Mouse (Mus musculus): Measurements from ENCODE around the gene Mon2. TPM values are rescaled to one million over a fixed set of nuclear protein-coding genes. Genes with fewer than 3 reads are reported as not detected.
A peak's percentile ranks its signal among the peaks of the same experiment; 100 is the strongest.

The Mon2 gene
- total RNA-seq, 2 experiments from 2014 or later = 90.8 to 92.6 TPM

- no peak for DNase-seq (ENCODE audit: low spot score in 2 of 2)
These were observed 81.8 kb downstream of the Mon2 start for GRCm38 (mm10) chr10:122994402-122995107.

DNA sequence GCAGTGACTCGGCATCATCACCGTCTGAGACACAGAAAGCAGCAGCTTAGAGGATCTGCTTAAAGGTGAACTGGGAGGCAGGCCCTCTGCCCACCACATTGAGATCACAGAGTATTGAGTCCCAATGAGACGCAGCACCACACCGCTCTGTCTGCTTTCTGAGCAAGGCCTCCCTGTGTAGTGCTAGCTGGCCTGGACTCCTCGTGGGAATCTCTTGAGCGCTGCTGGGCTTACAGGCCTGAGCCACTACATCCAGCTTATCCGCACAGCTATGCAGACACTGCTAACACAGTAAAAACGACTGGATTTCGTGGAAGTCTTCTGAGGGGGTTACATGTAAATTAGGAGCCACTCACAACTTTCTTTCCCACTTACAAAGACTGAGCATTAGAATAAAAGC is 84.7 kb downstream of the Mon2 start:
- no peak for DNase-seq (ENCODE audit: low spot score in 2 of 2)

DNA sequence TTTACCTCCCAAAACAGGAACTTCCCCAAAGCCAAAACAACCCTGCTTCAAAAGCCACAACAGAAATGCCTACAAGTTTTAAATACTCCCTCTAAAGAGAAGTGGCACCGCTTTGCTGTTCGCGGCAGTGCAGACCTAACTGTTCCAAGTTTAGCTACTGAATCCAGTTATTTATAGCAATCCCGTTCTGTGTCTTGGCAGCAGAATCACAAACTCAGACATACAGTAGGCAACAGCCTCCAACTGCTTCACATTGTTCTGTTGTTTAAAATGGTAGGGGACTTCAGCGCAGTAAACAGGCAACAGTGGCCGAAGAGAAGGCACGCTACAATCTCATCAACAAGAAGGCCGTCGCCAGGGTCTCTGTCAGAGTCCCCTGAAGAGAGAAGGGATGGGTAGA is 85.3 kb downstream of the Mon2 start:
- DNase-seq (ENCODE audit: low spot score in 2 of 2) = peak; percentile 36 to 68

GRCm38 (mm10) chr10:122990606-122991005 is 85.7 kb downstream of the Mon2 start:
- no peak for DNase-seq (ENCODE audit: low spot score in 2 of 2)

DNA sequence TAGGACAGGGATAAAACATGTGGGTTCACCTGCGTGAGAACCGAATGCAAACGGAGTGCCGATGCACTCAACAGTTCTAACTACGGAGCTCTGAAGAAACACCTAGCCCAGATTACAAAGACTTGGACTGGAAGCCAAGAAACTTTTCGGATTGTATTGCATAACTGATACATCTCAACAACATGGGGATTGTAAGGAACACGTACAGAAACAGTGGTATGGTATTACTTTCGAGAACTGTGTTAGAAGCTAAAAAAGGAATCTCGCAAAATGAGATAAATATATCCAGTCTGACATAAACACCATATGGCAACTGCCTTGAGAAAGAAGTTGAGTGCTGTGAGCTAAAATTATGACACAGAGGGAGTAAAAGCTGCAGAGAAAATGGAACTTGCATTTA is 86.4 kb downstream of the Mon2 start:
- no peak for DNase-seq (ENCODE audit: low spot score in 2 of 2)

DNA sequence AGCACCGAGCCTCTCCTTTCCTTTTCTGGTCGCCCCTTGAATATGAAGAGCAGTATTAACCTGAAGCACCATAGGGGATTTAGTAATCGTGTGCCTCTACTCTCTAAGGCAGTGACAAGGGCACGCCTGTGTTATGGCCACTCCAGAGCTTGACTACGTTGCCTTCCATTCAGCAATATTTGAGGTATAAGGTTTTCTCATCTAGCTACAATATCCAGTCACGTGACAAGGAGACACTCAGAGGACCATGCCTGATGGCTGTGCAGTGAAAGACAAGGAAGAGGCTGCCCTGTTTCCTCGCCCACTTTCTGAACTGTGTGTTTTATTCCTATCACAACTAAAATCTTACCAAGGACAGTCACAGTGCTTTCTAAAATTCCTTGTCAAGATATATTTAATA is 87.9 kb downstream of the Mon2 start:
- DNase-seq (ENCODE audit: low spot score in 2 of 2) = no peak

DNA sequence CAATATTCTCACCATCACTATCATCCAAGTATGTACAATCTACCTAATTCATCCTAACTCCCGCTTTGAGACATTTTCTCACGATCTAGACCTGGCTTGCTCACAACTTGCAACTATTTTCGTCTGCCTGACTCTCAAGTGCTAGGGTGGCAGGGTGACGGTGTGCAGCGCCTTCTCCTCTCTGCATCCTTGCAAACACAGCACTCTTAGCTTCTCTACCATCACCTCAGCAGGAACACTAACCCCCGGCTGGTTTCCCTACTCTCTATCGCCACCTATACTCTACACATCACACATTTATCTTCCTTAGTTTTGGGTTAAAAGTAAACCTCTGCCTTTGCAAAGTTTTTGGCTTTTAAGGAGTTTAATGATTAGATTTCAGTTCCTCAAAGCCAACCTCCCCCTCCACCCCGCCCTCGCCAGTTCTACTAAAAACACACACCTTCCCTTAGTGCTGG is 88.6 kb downstream of the Mon2 start:
- DNase-seq (ENCODE audit: low spot score in 2 of 2) = peak in 1 of 2 experiments; percentile 62

DNA sequence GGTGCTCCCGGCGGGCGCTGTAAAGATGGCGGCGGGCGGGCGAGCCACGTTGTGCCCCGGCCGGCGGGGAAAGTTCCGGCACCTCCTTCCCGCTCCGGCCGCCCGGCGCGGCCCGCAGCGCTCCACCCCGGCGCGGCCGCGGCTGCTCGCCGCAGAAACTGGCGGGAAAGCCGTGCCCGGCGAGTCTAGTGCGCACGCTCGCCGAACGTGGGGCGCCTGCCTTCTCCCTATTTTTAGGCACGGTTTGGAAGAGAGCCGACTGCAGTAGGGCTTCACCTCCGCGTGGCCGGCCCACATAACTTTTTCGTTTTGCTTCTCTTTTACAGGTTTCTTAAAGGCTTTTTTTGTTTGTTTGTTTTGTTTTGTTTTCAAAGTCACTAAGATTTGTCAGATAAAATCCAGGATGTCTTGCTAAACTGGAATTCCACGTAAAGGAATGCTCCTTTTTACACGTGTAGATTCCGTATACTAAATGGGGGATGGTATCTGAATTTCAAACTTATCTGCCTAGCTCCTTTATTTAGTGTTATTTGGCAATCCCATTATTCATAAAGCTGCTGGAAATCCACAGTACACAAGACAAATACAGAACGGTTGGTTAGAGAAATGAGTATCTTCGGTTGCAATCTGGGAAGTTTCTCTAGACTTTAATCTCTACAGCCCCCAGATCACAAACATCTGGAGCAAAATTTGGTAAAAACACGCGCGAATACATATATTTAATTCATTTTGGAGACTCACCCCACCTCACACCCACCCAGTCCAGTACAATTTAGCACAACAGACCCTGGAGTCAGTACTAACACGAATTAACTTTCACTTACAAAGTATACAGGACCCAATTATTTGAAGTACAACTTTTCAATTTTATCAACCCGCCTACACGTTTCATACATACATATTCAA is 89.7 kb downstream of the Mon2 start:
- peak; percentile 71 to 81 for DNase-seq (ENCODE audit: low spot score in 2 of 2)

GRCm38 (mm10) chr10:122985515-122986319 is 90.6 kb downstream of the Mon2 start:
- DNase-seq (ENCODE audit: low spot score in 2 of 2) = peak; percentile 55 to 82

GRCm38 (mm10) chr10:122985252-122985514 is 91.1 kb downstream of the Mon2 start:
- peak in 1 of 2 experiments; percentile 49 for DNase-seq (ENCODE audit: low spot score in 2 of 2)

GRCm38 (mm10) chr10:122984531-122985251 is 91.6 kb downstream of the Mon2 start:
- no peak for DNase-seq (ENCODE audit: low spot score in 2 of 2)

GRCm38 (mm10) chr10:122983579-122984530 is 92.5 kb downstream of the Mon2 start:
- DNase-seq (ENCODE audit: low spot score in 2 of 2) = no peak

GRCm38 (mm10) chr10:122982909-122983578 is 93.3 kb downstream of the Mon2 start:
- DNase-seq (ENCODE audit: low spot score in 2 of 2) = peak in 1 of 2 experiments; percentile 31

DNA sequence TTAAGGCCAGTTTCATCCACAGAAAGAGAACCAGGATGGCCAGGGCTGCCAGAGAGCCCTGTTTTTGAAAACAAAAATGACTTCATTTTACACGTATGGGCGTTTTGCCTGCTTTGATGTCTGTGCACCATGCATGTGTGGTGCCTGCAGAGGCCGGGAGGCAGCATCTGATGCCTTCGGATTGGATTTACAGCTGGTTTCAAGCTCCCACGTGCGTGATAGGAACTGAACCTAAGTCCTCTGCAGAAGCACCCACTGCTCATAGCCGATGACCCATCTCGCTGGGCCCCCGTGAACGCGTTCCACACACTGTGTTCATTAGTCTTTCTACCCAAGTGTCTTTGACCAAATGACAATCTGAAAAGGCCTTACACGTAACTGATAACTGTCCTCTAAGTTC is 96.2 kb downstream of the Mon2 start:
- no peak for DNase-seq (ENCODE audit: low spot score in 2 of 2)

DNA sequence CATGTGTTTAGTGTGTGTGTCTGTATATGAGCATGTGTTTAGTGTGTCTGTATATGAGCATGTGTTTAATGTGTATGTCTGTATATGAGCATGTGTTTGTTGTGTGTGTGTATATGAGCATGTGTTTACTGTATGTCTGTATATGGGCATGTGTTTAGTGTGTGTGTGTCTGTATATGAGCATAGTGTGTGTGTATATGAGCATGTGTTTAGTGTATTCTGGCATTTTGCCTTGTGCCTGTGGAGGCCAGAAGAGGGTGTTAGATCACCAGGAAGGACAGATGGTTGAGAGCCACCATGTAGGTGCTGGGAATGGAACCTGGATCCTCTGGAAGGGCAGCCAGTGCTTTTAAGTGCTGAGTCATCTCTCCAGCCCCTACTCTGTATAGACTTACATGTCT is 96.9 kb downstream of the Mon2 start:
- DNase-seq (ENCODE audit: low spot score in 2 of 2) = no peak

GRCm38 (mm10) chr10:122976038-122976437 is 100.3 kb downstream of the Mon2 start:
- DNase-seq (ENCODE audit: low spot score in 2 of 2) = no peak

DNA sequence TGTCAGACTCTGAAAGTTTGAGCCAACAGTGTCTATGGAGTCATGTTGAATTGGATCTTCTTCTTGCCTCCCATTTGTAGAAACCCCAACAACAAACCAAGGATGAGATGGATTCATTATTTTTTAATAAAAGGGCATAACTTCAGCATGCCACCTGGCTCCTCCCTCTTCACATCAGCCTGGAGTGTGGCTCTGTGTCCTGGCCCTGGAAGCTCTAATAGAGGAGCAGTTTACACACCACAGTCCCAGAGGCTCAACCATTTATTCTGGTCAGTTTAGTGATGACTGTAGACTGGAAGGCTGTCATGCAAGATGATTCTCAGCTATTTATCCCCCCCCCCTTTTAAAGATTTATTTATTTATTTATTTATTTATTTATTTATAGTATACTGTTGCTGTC is 103.1 kb downstream of the Mon2 start:
- DNase-seq (ENCODE audit: low spot score in 2 of 2) = no peak

DNA sequence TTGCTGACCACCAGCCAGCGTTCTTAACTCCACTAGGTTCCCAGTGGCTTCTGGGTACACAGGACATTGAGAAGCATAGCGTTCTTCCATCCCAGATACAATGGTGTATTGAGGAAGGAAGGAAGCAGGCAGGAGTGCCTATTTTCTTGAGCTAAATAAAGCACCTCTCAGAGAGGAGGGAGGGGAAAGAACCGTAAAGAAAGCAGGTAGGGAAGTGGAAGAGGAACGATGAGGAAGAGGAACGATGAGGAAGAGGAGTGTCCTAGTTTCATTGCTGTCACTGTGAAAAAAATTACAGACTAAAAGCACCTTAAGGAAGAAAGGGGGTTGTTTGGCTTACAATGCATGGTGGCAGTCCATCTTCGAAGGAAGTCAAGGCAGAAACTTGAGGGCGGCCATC is 106.1 kb downstream of the Mon2 start:
- no peak for DNase-seq (ENCODE audit: low spot score in 2 of 2)

GRCm38 (mm10) chr10:122966421-122966820 is 109.9 kb downstream of the Mon2 start:
- no peak for DNase-seq (ENCODE audit: low spot score in 2 of 2)
